Mouse (Mus musculus) liver, embryonic 14.5 days (tissue): ENCODE results near the gene Lrrc1.

Source experiments
- CTCF ChIP-seq: IDR thresholded peaks from 2 replicates; pipeline ENCODE4 v1.5.1; 2016; ENCODE audit warnings: antibody characterized with exemption, low read depth, control low read depth
- EP300 ChIP-seq: IDR thresholded peaks from 2 replicates; pipeline ENCODE4 v1.6.1; 2016; ENCODE audit warnings: antibody characterized with exemption, low read depth

DNA sequence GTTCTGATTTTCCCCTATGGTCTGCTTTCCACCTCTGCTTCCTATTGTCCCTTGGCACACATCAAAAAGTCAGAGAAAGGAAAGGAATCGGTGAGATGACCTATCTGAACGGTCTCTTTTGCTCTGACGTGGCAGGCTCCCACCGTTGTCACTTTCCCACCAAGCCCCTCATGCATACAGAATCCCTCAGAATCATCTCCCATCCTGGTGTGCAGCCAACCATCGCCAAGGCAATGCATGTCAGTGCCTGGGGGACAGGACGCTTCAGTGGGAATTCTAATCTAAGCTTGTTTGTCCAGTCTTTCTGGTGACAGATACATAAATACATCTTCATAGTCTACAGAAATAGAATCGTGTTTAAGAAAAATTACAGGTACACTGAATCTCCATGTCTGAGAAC, 64.7 kb downstream of the Lrrc1 start:
- TF ChIP-seq CTCF (no peak), EP300 (no peak)
